Mouse (Mus musculus): ENCODE measurements around the gene Zfp652. TPM values are rescaled to one million over a fixed set of nuclear protein-coding genes. Genes with fewer than 3 reads are reported as not detected.

The Zfp652 gene
- total and polyA plus RNA-seq, 3 experiments, result 3.0 to 9.8 (median 6.2) TPM

DNA sequence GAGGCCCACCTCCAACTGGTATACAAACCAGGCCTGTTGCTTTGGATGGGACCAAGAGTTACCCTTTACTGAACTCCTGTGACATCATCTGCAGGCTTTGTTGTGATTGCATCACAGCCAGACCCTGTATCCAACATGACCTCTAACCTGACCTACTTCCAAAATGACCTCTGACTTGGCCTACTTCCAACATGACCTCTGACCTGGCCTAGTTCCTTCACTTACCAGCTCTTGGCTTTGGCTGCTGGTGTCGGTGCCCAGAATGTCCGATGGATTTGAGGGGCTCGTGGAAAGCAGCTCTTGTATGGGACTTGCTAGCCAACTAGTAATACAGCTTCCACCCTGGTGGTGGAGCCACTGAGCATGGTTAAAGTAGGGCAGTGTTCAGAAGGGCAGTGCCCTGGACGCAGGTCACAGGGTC lies 66.4 kb downstream of the Zfp652 start:
- Histone ChIP-seq H3K4me2 (ENCODE audit: insufficient read depth, low read depth, poor library complexity, severe bottlenecking) (no peak overlapping the region), H3K36me3 (replicated peaks in 1 of 2; ENCODE audit: control insufficient read depth in 1 of 2, insufficient read depth in 1 of 2, low read length in 1 of 2) (peaks cover 0 to 10% of the 10 kb centered on the region in 2 experiments), H3K9me3 (replicated peaks; ENCODE audit: low read length) (no peaks in the 10 kb centered on the region), H3K27me3 (replicated peaks) (no peaks in the 10 kb centered on the region), H3K9ac (ENCODE audit: insufficient read depth, low read depth) (no peak overlapping the region), H3K4me3 (replicated peaks in 1 of 3; ENCODE audit: low read depth in 2 of 3, low read length in 2 of 3, poor library complexity in 1 of 3) (no peak overlapping the region), H3K4me1 (ENCODE audit: control insufficient read depth in 1 of 2, insufficient read depth in 2 of 2) (no peaks in the 10 kb centered on the region), H3K27ac (ENCODE audit: insufficient read depth, low read depth) (no peak overlapping the region), H3K79me2 (replicated peaks; ENCODE audit: control insufficient read depth, extremely low read depth, insufficient read depth, poor library complexity, severe bottlenecking) (no peaks in the 10 kb centered on the region)
- TF ChIP-seq CHD2 (IDR thresholded peaks at IDR 0.05; ENCODE audit: low read length) (no peak), CTCF (conservative IDR thresholded peaks at IDR 0.05 in 1 of 2, IDR thresholded peaks at IDR 0.05 in 1 of 2; ENCODE audit: low read depth in 2 of 2, low read length in 2 of 2) (peak; percentile 23 to 51; a peak in 2 of 4 replicates), MAFK (IDR thresholded peaks at IDR 0.05; ENCODE audit: insufficient replicate concordance, low read length) (no peak), ZMIZ1 (IDR thresholded peaks at IDR 0.05; ENCODE audit: low read depth, low read length) (no peak), NELFE (IDR thresholded peaks at IDR 0.05; ENCODE audit: low read depth, low read length) (0 out of 2 replicates have a peak, but pooled peaks have one; percentile 21), RAD21 (IDR thresholded peaks at IDR 0.05; ENCODE audit: low read depth, low read length) (peak; percentile 12; the same call in 1 of the 2 replicates), SMC3 (IDR thresholded peaks at IDR 0.05; ENCODE audit: low read depth, low read length) (peak; percentile 41)
- in situ Hi-C loops (cut with MboI; ENCODE audit: low pct_ligation_motif_present, low pct_unique_long_range_greater_than_20kb, low sequenced_read_pairs) (no loop called here), dilution Hi-C loops (cut with MboI; ENCODE audit: extremely low pct_ligation_motif_present, extremely low pct_unique_long_range_greater_than_20kb, low sequenced_read_pairs) (no loop called here)
- peak; percentile 15 for DNase-seq (ENCODE audit: extremely low read depth)

DNA sequence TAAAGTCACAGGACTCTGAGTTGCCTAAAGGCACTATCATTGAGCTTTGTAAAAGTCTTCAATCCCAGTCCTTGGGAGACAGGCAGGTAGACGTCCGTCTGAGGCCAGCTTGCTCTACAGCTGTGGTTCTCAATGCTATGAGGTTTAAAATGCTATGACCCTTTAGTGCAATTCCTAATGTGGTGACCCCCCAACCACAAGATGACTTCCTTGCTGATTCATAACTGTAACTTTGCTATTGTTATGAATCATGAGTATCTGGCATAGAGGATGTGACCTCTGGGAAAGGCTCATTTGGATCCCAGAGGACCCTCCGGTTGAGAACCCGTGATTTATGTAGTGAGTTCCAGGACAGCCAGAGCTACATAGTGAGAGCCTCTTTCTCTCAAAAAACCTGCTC lies 66.9 kb downstream of the Zfp652 start:
- no peak overlapping the region for H3K27ac ChIP-seq (ENCODE audit: insufficient read depth, low read depth)
- dilution Hi-C loops (cut with MboI; ENCODE audit: extremely low pct_ligation_motif_present, extremely low pct_unique_long_range_greater_than_20kb, low sequenced_read_pairs), result no loop called here
- H3K9ac ChIP-seq (ENCODE audit: insufficient read depth, low read depth), result no peak overlapping the region
- H3K27me3 ChIP-seq (replicated peaks), result no peaks in the 10 kb centered on the region
- no peaks in the 10 kb centered on the region for H3K4me1 ChIP-seq (ENCODE audit: control insufficient read depth in 1 of 2, insufficient read depth in 2 of 2)
- no peaks in the 10 kb centered on the region for H3K9me3 ChIP-seq (replicated peaks; ENCODE audit: low read length)
- peaks cover 0 to 10% of the 10 kb centered on the region in 2 experiments for H3K36me3 ChIP-seq (replicated peaks in 1 of 2; ENCODE audit: control insufficient read depth in 1 of 2, insufficient read depth in 1 of 2, low read length in 1 of 2)
- no peak overlapping the region for H3K4me2 ChIP-seq (ENCODE audit: insufficient read depth, low read depth, poor library complexity, severe bottlenecking)
- no peak overlapping the region for H3K4me3 ChIP-seq (replicated peaks in 1 of 3; ENCODE audit: low read depth in 2 of 3, low read length in 2 of 3, poor library complexity in 1 of 3)
- TF ChIP-seq RAD21 (IDR thresholded peaks at IDR 0.05; ENCODE audit: low read depth, low read length) (no peak), MAX (IDR thresholded peaks at IDR 0.05; ENCODE audit: low read length) (no peak), CHD2 (IDR thresholded peaks at IDR 0.05; ENCODE audit: low read length) (no peak), RCOR1 (conservative IDR thresholded peaks at IDR 0.05; ENCODE audit: low read depth, low read length) (no peak), JUN (IDR thresholded peaks at IDR 0.05; ENCODE audit: insufficient read depth, low read depth, low read length) (no peak), ETS1 (conservative IDR thresholded peaks at IDR 0.05; ENCODE audit: low read depth, low read length) (no peak), CHD1 (IDR thresholded peaks at IDR 0.05; ENCODE audit: low read depth, low read length) (no peak), MAZ (IDR thresholded peaks at IDR 0.05; ENCODE audit: low read depth, low read length) (no peak), CTCF (conservative IDR thresholded peaks at IDR 0.05 in 1 of 2, IDR thresholded peaks at IDR 0.05 in 1 of 2; ENCODE audit: low read depth in 2 of 2, low read length in 2 of 2) (no peak), NELFE (IDR thresholded peaks at IDR 0.05; ENCODE audit: low read depth, low read length) (no peak), EP300 (IDR thresholded peaks at IDR 0.05; ENCODE audit: low read length) (no peak), ZKSCAN1 (IDR thresholded peaks at IDR 0.05; ENCODE audit: borderline replicate concordance, low read depth, low read length) (no peak), POLR2AphosphoS2 (IDR thresholded peaks at IDR 0.05; ENCODE audit: low read depth, low read length) (no peak), UBTF (IDR thresholded peaks at IDR 0.05; ENCODE audit: low read depth, low read length) (no peak), ELF1 (IDR thresholded peaks at IDR 0.05; ENCODE audit: low read depth, low read length) (no peak), E2F4 (IDR thresholded peaks at IDR 0.05; ENCODE audit: insufficient replicate concordance, low read depth, low read length) (no peak)
- H3K79me2 ChIP-seq (replicated peaks; ENCODE audit: control insufficient read depth, extremely low read depth, insufficient read depth, poor library complexity, severe bottlenecking), result no peaks in the 10 kb centered on the region
- DNase-seq (ENCODE audit: extremely low read depth), result no peak
- in situ Hi-C loops (cut with MboI; ENCODE audit: low pct_ligation_motif_present, low pct_unique_long_range_greater_than_20kb, low sequenced_read_pairs), result no loop called here

All from CH12.LX (cell line).